Mouse (Mus musculus) forelimb bud, embryonic 11.5 days (tissue): ENCODE results near the gene Mafb.

Experiments used
- DNase-seq: peaks from one replicate; pipeline ENCODE4 v3.0.0-alpha.2; 2012; ENCODE audit warnings: low read depth, low spot score

Mafb gene

DNA sequence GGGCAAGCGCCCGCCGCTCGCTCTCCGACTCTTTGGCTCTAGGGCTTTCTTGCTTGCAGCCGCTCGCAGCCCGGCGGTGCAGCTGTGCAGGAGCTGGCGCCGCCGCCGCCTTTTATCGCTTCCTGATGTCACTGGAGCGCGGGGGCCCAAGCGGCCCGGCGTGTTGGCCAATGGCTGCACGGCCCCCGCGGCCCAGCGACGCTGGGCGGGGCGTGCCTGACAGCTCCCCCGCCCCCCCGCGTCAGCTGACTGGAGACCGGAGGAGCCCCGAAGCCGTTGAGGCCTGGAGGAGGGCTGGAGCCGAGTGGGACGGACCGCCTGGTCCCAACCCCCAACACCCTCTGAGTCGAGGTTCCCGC lies at the start of gene Mafb:
Mafb (minus strand) TSS at position 86 of the 359 bp plus-strand sequence.
- peak; percentile 90 for DNase-seq

- DNase-seq: no peak
Observed at GRCm38 (mm10) chr2:160415161-160415560, 48.3 kb upstream of the Mafb start.

DNA sequence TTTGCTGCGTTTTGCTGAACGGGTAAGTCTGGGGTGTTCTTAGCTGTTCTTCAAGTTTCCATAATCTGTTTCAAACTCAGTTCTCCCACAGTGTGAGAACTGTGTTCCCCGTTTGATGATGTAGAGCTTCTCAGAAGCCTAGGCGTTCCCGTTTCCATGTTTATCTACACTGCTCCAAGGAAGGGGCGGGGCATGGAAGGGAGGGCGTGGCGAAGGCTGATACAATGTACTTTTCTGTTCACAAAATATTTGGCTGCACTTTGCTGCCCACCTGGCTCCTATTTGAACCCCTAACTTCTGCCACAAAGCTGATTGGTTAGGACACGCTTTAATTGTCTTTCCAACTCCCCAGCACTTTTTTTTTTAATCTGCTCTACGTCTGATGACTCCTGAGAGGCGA lies 47.9 kb upstream of the Mafb start:
- DNase-seq: no peak

DNA sequence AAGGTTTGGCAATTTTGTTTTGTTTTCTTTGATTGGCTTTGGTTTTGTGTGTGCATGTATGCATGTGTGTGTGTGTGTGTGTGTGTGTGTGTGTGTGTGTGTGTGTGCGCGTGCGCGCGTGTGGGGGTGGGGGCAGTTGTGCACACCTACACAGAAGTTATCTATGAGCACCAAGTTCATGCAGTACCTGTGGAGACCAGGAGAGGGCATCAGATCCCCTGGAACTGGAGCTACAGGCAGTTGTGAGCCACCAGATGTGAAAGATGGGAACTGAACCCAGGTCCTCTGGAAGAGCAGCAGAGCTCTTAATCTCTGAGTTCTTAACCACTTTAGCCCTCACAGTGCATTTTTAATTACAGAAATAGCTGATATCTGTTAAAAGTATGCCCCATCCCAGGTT lies 47.1 kb upstream of the Mafb start:
- no peak for DNase-seq

- peak; percentile 29 for DNase-seq
Observed at GRCm38 (mm10) chr2:160413055-160413454, 46.2 kb upstream of the Mafb start.

DNA sequence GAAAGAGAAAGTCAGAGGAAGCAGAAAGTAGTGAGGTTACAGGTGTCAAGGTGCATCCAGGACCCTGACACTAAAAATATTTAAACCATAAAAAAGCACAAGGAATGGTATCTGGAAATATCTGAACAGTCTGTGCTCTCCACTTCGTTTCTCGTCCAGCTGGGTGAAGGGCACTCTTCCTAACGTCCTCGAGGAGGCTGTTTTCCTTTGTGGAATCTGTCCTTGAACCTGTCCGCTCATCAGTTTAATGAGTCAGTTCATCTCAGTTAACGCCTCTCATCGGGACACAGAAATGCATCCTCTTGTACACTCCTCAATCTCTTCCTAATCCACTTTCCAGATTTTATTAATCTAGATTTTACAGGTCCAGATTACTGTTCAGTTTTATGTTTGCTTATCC lies 44.6 kb upstream of the Mafb start:
- DNase-seq: no peak

GRCm38 (mm10) chr2:160407720-160408119 lies 40.9 kb upstream of the Mafb start:
- DNase-seq: no peak

- DNase-seq: no peak
Observed at GRCm38 (mm10) chr2:160397747-160398146, 30.9 kb upstream of the Mafb start.

GRCm38 (mm10) chr2:160394735-160395134 lies 27.9 kb upstream of the Mafb start:
- DNase-seq: no peak

GRCm38 (mm10) chr2:160392648-160393047 lies 25.8 kb upstream of the Mafb start:
- DNase-seq: no peak

DNA sequence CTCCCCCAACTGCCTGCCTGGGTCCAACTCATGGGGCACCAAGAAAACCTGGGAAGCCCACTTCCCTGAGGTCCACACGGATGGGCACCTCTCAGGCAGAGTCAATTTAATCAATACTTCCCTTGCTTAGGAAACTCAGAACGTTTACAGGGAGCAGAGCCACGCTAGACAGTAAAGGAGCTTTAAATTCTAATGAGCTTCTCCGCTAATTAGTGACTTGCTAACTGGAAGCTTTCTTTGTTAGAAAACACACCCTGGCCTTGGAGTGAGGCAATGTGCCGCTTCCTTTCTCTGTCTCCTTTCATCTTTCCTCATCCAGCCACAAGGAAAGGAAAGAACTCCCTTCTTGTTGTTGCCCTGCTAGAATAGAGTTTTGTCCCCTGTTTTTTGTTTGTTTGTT lies 21.7 kb upstream of the Mafb start:
- DNase-seq: no peak

DNA sequence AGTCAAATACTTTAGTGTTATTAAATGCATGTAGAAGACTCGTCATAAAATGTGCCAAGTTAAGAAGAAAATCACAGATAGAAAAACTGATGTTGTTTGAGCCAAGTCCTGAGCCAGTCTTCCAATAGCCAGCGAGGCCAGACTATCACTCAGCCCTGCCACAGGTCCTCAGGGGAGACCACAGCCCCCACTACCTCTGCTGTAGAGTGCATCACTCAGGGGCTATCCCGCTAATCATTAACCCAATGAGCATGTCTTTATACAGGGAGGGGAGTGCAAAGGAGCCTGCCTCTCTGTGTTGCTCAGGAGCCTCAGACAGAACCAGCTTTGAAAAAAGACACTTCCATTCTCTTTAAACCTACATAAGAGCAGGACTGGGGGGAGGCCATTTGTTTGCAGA lies 16.6 kb upstream of the Mafb start:
- DNase-seq: no peak

GRCm38 (mm10) chr2:160378271-160378670 lies 11.4 kb upstream of the Mafb start:
- DNase-seq: no peak

- DNase-seq: no peak
Observed at GRCm38 (mm10) chr2:160376236-160376635, 9.4 kb upstream of the Mafb start.

DNA sequence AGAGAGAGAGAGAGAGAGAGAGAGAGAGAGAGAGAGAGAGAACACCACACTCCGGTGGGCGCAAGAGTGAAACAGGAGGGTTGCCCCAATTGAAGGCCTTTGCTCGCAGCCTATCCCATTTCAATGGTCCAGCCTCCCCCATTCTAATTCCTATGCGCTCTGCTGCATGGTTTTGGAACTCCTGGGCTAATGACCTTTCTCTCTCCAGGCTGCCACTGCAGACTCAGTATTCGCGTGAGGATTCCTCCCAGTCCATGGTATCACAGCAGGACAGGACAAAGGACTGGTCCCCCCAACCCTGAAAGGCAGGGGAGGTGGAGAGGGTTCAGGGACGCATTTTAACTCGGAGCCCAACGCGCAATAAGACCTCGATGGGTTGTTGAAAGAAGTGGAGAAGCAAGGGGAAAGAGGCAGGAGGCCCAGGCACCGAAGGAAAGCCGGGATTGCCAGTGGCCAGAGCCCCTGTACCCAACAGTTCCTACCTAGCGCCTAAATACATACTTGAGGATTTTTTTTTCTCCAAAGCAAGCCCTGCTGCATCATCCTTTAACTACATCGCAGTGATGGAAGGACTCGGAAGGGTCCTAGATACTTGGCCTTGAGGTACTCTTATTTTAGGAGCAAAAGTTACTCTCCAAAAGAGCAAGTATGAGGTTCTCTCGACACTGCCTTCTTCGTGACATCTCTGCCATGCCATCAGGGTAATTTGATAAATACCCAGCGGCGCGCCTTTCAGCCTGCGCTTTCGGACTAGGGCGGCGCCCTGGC lies 3.0 kb upstream of the Mafb start:
- no peak for DNase-seq

DNA sequence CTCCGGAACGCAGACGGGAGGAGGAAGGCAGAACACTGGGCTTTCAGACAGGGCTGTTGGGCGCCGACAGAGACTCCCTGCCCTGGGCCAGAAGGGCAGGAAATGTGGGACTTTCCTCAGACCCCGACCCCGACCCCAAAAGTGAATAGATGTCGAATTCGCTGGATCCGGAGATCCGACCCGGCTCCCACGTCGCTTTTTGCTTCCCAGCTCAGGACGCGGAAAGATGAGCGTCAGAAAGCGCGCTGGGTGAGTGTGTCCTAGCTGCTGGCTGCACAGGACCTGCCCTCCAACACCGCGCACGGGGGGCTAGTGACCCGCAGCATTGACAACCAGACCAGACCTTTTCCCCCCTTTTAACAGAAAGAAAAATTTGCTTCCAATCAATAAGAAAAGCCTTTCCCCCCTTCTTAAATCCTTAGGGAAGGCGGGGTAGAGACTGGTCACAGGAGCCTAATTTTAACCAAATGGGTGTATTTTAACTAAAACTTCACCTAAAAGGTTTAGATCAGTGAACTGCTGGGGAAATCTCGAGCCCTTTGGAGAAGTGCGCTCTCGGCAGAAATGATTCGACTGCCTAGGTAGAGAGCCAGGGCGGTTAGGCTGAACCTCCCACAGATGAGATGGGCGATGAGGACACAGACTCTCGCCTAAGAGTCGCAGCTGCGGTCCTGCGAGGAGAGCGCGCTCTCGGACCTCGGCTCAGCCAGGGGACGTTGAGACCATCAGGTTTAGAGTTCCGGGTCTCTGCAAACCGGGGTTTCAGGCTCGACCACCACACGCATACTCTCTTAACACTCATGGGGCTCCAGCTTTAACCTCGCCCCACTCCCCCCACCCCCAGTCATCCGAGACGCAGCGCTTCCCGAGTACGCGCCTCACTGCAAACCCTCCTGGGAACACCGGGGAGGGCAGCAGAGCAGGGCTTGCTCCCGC lies 1.8 kb upstream of the Mafb start:
- no peak for DNase-seq

- peak; percentile 92 for DNase-seq
Observed at GRCm38 (mm10) chr2:160367448-160368208, 763 bp upstream of the Mafb start.

GRCm38 (mm10) chr2:160366111-160366979 lies 520 bp downstream of the Mafb start:
- no peak for DNase-seq

- DNase-seq: no peak
Observed at GRCm38 (mm10) chr2:160365107-160365911, 1.6 kb downstream of the Mafb start.

GRCm38 (mm10) chr2:160364666-160365065 lies 2.2 kb downstream of the Mafb start:
- no peak for DNase-seq
